30 mouse cellular contexts compared by ENCODE assay signal in genomic region chr13:101965537-101965936, GRCm38 (mm10).
DNase-seq lines count a peak whose midpoint lies in the region; ATAC-seq and TF ChIP-seq lines count a peak whose summit lies in the region.
"Had no signal": no experiment of that assay in that cellular context is flagged by ENCODE, and none has a peak within 500 bp of the region (broad histone marks: within the 10 kb centered on the region; RNA-seq: fewer than 3 reads in every experiment).

No protein-coding gene starts in this region.

- no peak; the same call in 1 of the 2 replicates for ATAC-seq in heart, postnatal 0 days (ENCODE audit: insufficient read depth, low read depth)
- ATAC-seq in erythroid progenitor cell, adult 5-6 weeks (replicated peaks; ENCODE audit: low FRiP score, poor library complexity, severe bottlenecking), result 0 out of 2 replicates have a peak, but pooled peaks have one; percentile 6
- ATAC-seq in hindbrain, embryonic 12.5 days (ENCODE audit: low FRiP score), result no peak
- ATAC-seq: forebrain, embryonic 16.5 days; hindbrain, embryonic 16.5 days; midbrain, embryonic 13.5 days had no signal

- no peak overlapping the region for H3K9ac ChIP-seq in heart, postnatal 0 days (replicated peaks; ENCODE audit: low read depth, low read length)
- no peak overlapping the region for H3K9ac ChIP-seq in hindbrain, embryonic 12.5 days
- H3K9ac ChIP-seq: embryonic facial prominence, embryonic 13.5 days; liver, embryonic 14.5 days; midbrain, embryonic 13.5 days; neural tube, embryonic 15.5 days had no signal

- no peak overlapping the region for H3K27ac ChIP-seq in heart, postnatal 0 days (ENCODE audit: low read depth)
- H3K27ac ChIP-seq in hindbrain, embryonic 12.5 days, result no peak overlapping the region
- H3K27ac ChIP-seq: embryonic facial prominence, embryonic 13.5 days; hindbrain, embryonic 10.5 days; layer of hippocampus, adult 2 months; liver, embryonic 14.5 days; midbrain, embryonic 13.5 days; neural tube, embryonic 15.5 days had no signal

- H3K36me3 ChIP-seq in heart, postnatal 0 days (replicated peaks; ENCODE audit: control insufficient read depth, insufficient read depth, low read length), result no peaks in the 10 kb centered on the region
- no peaks in the 10 kb centered on the region for H3K36me3 ChIP-seq in hindbrain, embryonic 12.5 days
- H3K36me3 ChIP-seq: embryonic facial prominence, embryonic 13.5 days; hindbrain, embryonic 10.5 days; midbrain, embryonic 13.5 days; neural tube, embryonic 15.5 days had no signal

- no peaks in the 10 kb centered on the region for H3K9me3 ChIP-seq in heart, postnatal 0 days (replicated peaks; ENCODE audit: control insufficient read depth, low read length)
- H3K9me3 ChIP-seq in hindbrain, embryonic 12.5 days (replicated peaks), result no peaks in the 10 kb centered on the region
- H3K9me3 ChIP-seq: embryonic facial prominence, embryonic 13.5 days; hindbrain, embryonic 10.5 days; midbrain, embryonic 13.5 days; neural tube, embryonic 15.5 days had no signal

- 43% methylated on average over 7 of the region's 7 CpGs for WGBS in heart, postnatal 0 days
- WGBS in hindbrain, embryonic 12.5 days, result 82% methylated on average over 7 of the region's 7 CpGs

- TF ChIP-seq EP300 in heart, postnatal 0 days (IDR thresholded peaks at IDR 0.05; ENCODE audit: low read depth), result no peak

- DNase-seq in heart, postnatal 0 days (ENCODE audit: low spot score), result peak; percentile 18
- no peak for DNase-seq in heart, postnatal 10 days
- DNase-seq in 416B (ENCODE audit: low read depth), result peak; percentile 13
- peak; percentile 75 for DNase-seq in Muller cell, postnatal 12 days (ENCODE audit: inconsistent ontology term)
- DNase-seq in cerebellum, postnatal 10 days, result no peak
- DNase-seq: adrenal gland, postnatal 10 days; cerebellum, adult 11-12 months; cerebellum, postnatal 14 days; heart, postnatal 14 days; kidney, adult 2 months; kidney, postnatal 36 days; left cerebral cortex, postnatal 4 days; liver; lung, adult 2 months; right cerebral cortex, adult 18-20 months; thymus, adult 2 months; thymus, postnatal 36 days had no signal

- intact Hi-C loops in heart, postnatal 10 days (cut with DNase I), result no loop called here

- no peaks in the 10 kb centered on the region for H3K27me3 ChIP-seq in heart, postnatal 0 days (ENCODE audit: control insufficient read depth, insufficient read depth, low read length)
- no peaks in the 10 kb centered on the region for H3K27me3 ChIP-seq in hindbrain, embryonic 12.5 days
- H3K27me3 ChIP-seq: CH12.LX; embryonic facial prominence, embryonic 13.5 days; megakaryocyte, embryonic 14.5 days; midbrain, embryonic 13.5 days; neural tube, embryonic 15.5 days had no signal

- no peak overlapping the region for H3K4me2 ChIP-seq in heart, postnatal 0 days (ENCODE audit: low read depth, low read length)
- no peak overlapping the region for H3K4me2 ChIP-seq in hindbrain, embryonic 12.5 days (replicated peaks)
- H3K4me2 ChIP-seq: embryonic facial prominence, embryonic 13.5 days; heart, embryonic 11.5 days; midbrain, embryonic 13.5 days; neural tube, embryonic 15.5 days had no signal

- no peak for TF ChIP-seq CTCF in heart, postnatal 0 days (IDR thresholded peaks at IDR 0.05; ENCODE audit: low read depth)

- no peaks in the 10 kb centered on the region for H3K4me1 ChIP-seq in heart, postnatal 0 days (ENCODE audit: control insufficient read depth, insufficient read depth)
- H3K4me1 ChIP-seq in hindbrain, embryonic 12.5 days, result no peaks in the 10 kb centered on the region
- H3K4me1 ChIP-seq: embryonic facial prominence, embryonic 13.5 days; hindbrain, embryonic 10.5 days; megakaryocyte, embryonic 14.5 days; midbrain, embryonic 13.5 days; neural tube, embryonic 15.5 days had no signal

- H3K4me3 ChIP-seq in heart, postnatal 0 days (ENCODE audit: low read depth, low read length), result no peak overlapping the region
- H3K4me3 ChIP-seq in hindbrain, embryonic 12.5 days, result no peak overlapping the region
- H3K4me3 ChIP-seq: embryonic facial prominence, embryonic 13.5 days; hindbrain, embryonic 10.5 days; layer of hippocampus, adult 2 months; megakaryocyte, embryonic 14.5 days; midbrain, embryonic 13.5 days; neural tube, embryonic 15.5 days had no signal

Comparison
In these comparisons a context has a peak if more than half of its experiments do, and no peak if none do; other contexts are left out.
1. DNase-seq: peak in heart, postnatal 0 days (single experiment), 416B (single experiment) and Muller cell, postnatal 12 days (single experiment); none in heart, postnatal 10 days (0 of 2) and cerebellum, postnatal 10 days (0 of 2).